Mouse (Mus musculus) thymus, postnatal 25 days (tissue): ENCODE results near the gene Crtac1.

Experiments used
- DNase-seq: peaks from one replicate; pipeline ENCODE4 v3.0.0; 2022

Gene Crtac1

GRCm38 (mm10) chr19:42431485-42432190, at the start of gene Crtac1:
TSS of gene Crtac1 (minus strand) at chr19:42431783.
- no peak for DNase-seq

GRCm38 (mm10) chr19:42478303-42478702, 46.7 kb upstream of the Crtac1 start:
- DNase-seq: no peak

GRCm38 (mm10) chr19:42477769-42478168, 46.2 kb upstream of the Crtac1 start:
- DNase-seq: no peak

- no peak for DNase-seq
These were observed 41.2 kb upstream of the Crtac1 start for GRCm38 (mm10) chr19:42472831-42473230.

GRCm38 (mm10) chr19:42471571-42471970, 40.0 kb upstream of the Crtac1 start:
- no peak for DNase-seq

- DNase-seq: no peak
These were observed 30.3 kb upstream of the Crtac1 start for GRCm38 (mm10) chr19:42461851-42462250.

GRCm38 (mm10) chr19:42461353-42461752, 29.8 kb upstream of the Crtac1 start:
- no peak for DNase-seq

GRCm38 (mm10) chr19:42459512-42459911, 27.9 kb upstream of the Crtac1 start:
- no peak for DNase-seq

GRCm38 (mm10) chr19:42454481-42455236, 23.1 kb upstream of the Crtac1 start:
- no peak for DNase-seq

- DNase-seq: no peak
These were observed 22.4 kb upstream of the Crtac1 start for GRCm38 (mm10) chr19:42454006-42454405.

- no peak for DNase-seq
These were observed 21.0 kb upstream of the Crtac1 start for GRCm38 (mm10) chr19:42452539-42452938.

- DNase-seq: no peak
These were observed 17.0 kb upstream of the Crtac1 start for GRCm38 (mm10) chr19:42448539-42448938.

- peak; percentile 18 for DNase-seq
These were observed 12.4 kb upstream of the Crtac1 start for GRCm38 (mm10) chr19:42443887-42444409.

- DNase-seq: no peak
These were observed 11.7 kb upstream of the Crtac1 start for GRCm38 (mm10) chr19:42443266-42443665.

- no peak for DNase-seq
These were observed 10.9 kb upstream of the Crtac1 start for GRCm38 (mm10) chr19:42442246-42443197.

- DNase-seq: no peak
These were observed 8.5 kb upstream of the Crtac1 start for GRCm38 (mm10) chr19:42440089-42440488.

GRCm38 (mm10) chr19:42439353-42439752, 7.8 kb upstream of the Crtac1 start:
- DNase-seq: no peak

GRCm38 (mm10) chr19:42435621-42436020, 4.0 kb upstream of the Crtac1 start:
- DNase-seq: no peak

- DNase-seq: no peak
These were observed 1.2 kb upstream of the Crtac1 start for GRCm38 (mm10) chr19:42432761-42433160.

GRCm38 (mm10) chr19:42432191-42432590, 608 bp upstream of the Crtac1 start:
- DNase-seq: peak; percentile 3

GRCm38 (mm10) chr19:42430981-42431380, 602 bp downstream of the Crtac1 start:
- DNase-seq: no peak

GRCm38 (mm10) chr19:42429410-42429809, 2.2 kb downstream of the Crtac1 start:
- DNase-seq: no peak

- no peak for DNase-seq
These were observed 6.4 kb downstream of the Crtac1 start for GRCm38 (mm10) chr19:42425208-42425607.
